Mouse (Mus musculus): ENCODE measurements around the gene Mvb12b. TPM values are rescaled to one million over a fixed set of nuclear protein-coding genes. Genes with fewer than 3 reads are reported as not detected.
"Not testable (repeated sequence)": the region's sequence is repeated elsewhere in the genome, so short reads cannot be mapped to it uniquely, and the experiment has no call there.

The Mvb12b gene
- total RNA-seq (2021) = 10 to 100 TPM; 83.8 to 84.3 TPM

GRCm38 (mm10) chr2:33887328-33888099 is at the start of gene Mvb12b:
TSS of gene Mvb12b (minus strand) at chr2:33887946.
- intact Hi-C loops (cut with DNase I) = no loop called here
- DNase-seq (ENCODE audit: low spot score in 2 of 2) = peak in 1 of 2 experiments; percentile 60

- intact Hi-C loops (cut with DNase I) = no loop called here
- peak; percentile 13 to 23 for DNase-seq (ENCODE audit: low spot score in 2 of 2)
Measured at GRCm38 (mm10) chr2:33935756-33936155, 48.0 kb upstream of the Mvb12b start.

GRCm38 (mm10) chr2:33933606-33934510 is 46.1 kb upstream of the Mvb12b start:
- DNase-seq (ENCODE audit: low spot score in 2 of 2) = no peak
- intact Hi-C loops (cut with DNase I) = no loop called here

GRCm38 (mm10) chr2:33931161-33931560 is 43.4 kb upstream of the Mvb12b start:
- intact Hi-C loops (cut with DNase I) = no loop called here

GRCm38 (mm10) chr2:33925288-33925687 is 37.5 kb upstream of the Mvb12b start:
- DNase-seq (ENCODE audit: low spot score in 2 of 2) = no peak
- intact Hi-C loops (cut with DNase I) = no loop called here

More at GRCm38 (mm10) chr2:33931161-33931560, 43.4 kb upstream of the Mvb12b start:
- no peak for DNase-seq (ENCODE audit: low spot score in 2 of 2)

GRCm38 (mm10) chr2:33923482-33923881 is 35.7 kb upstream of the Mvb12b start:
- DNase-seq (ENCODE audit: low spot score in 2 of 2) = no peak
- intact Hi-C loops (cut with DNase I) = no loop called here

- intact Hi-C loops (cut with DNase I) = no loop called here
- DNase-seq (ENCODE audit: low spot score in 2 of 2) = no peak
Measured at GRCm38 (mm10) chr2:33922466-33922865, 34.7 kb upstream of the Mvb12b start.

GRCm38 (mm10) chr2:33919934-33920615 is 32.3 kb upstream of the Mvb12b start:
- DNase-seq (ENCODE audit: low spot score in 2 of 2) = no peak
- intact Hi-C loops (cut with DNase I) = no loop called here

GRCm38 (mm10) chr2:33918824-33919223 is 31.1 kb upstream of the Mvb12b start:
- no peak for DNase-seq (ENCODE audit: low spot score in 2 of 2)
- intact Hi-C loops (cut with DNase I) = no loop called here

- intact Hi-C loops (cut with DNase I) = no loop called here
Measured at GRCm38 (mm10) chr2:33918318-33918717, 30.6 kb upstream of the Mvb12b start.

GRCm38 (mm10) chr2:33916603-33917002 is 28.9 kb upstream of the Mvb12b start:
- intact Hi-C loops (cut with DNase I) = no loop called here

More at GRCm38 (mm10) chr2:33918318-33918717, 30.6 kb upstream of the Mvb12b start:
- no peak for DNase-seq (ENCODE audit: low spot score in 2 of 2)

GRCm38 (mm10) chr2:33914998-33915397 is 27.3 kb upstream of the Mvb12b start:
- DNase-seq (ENCODE audit: low spot score in 2 of 2) = no peak
- intact Hi-C loops (cut with DNase I) = no loop called here

More at GRCm38 (mm10) chr2:33916603-33917002, 28.9 kb upstream of the Mvb12b start:
- DNase-seq (ENCODE audit: low spot score in 2 of 2) = peak in 1 of 2 experiments; percentile 10

GRCm38 (mm10) chr2:33914334-33914733 is 26.6 kb upstream of the Mvb12b start:
- intact Hi-C loops (cut with DNase I) = no loop called here

GRCm38 (mm10) chr2:33913598-33913997 is 25.9 kb upstream of the Mvb12b start:
- intact Hi-C loops (cut with DNase I); DNase-seq (ENCODE audit: low spot score in 2 of 2): not testable (repeated sequence)

More at GRCm38 (mm10) chr2:33914334-33914733, 26.6 kb upstream of the Mvb12b start:
- DNase-seq (ENCODE audit: low spot score in 2 of 2) = no peak

GRCm38 (mm10) chr2:33912741-33913140 is 25.0 kb upstream of the Mvb12b start:
- no peak for DNase-seq (ENCODE audit: low spot score in 2 of 2)
- intact Hi-C loops (cut with DNase I) = no loop called here

GRCm38 (mm10) chr2:33908374-33908773 is 20.6 kb upstream of the Mvb12b start:
- intact Hi-C loops (cut with DNase I) = no loop called here
- DNase-seq (ENCODE audit: low spot score in 2 of 2) = peak in 1 of 2 experiments; percentile 5

- no peak for DNase-seq (ENCODE audit: low spot score in 2 of 2)
- intact Hi-C loops (cut with DNase I) = no loop called here
Measured at GRCm38 (mm10) chr2:33907174-33907573, 19.4 kb upstream of the Mvb12b start.

GRCm38 (mm10) chr2:33895829-33896228 is 8.1 kb upstream of the Mvb12b start:
- intact Hi-C loops (cut with DNase I) = no loop called here
- no peak for DNase-seq (ENCODE audit: low spot score in 2 of 2)

GRCm38 (mm10) chr2:33893151-33893550 is 5.4 kb upstream of the Mvb12b start:
- intact Hi-C loops (cut with DNase I) = no loop called here
- no peak for DNase-seq (ENCODE audit: low spot score in 2 of 2)

GRCm38 (mm10) chr2:33892354-33892753 is 4.6 kb upstream of the Mvb12b start:
- intact Hi-C loops (cut with DNase I) = no loop called here

More at GRCm38 (mm10) chr2:33892354-33892753, 4.6 kb upstream of the Mvb12b start:
- no peak for DNase-seq (ENCODE audit: low spot score in 2 of 2)

Data from left cerebral cortex, postnatal 36 days (tissue).